Mouse (Mus musculus) CH12.LX (cell line): ENCODE measurements around the gene Gm9044. TPM values are rescaled to one million over a fixed set of nuclear protein-coding genes. Genes with fewer than 3 reads are reported as not detected.
"Not testable (repeated sequence)": the region's sequence is repeated elsewhere in the genome, so short reads cannot be mapped to it uniquely, and the experiment has no call there.

Experiments used
- DNase-seq: peaks from one replicate; pipeline ENCODE4 v3.0.0-alpha.2; 2013; ENCODE audit errors: extremely low read depth
- H3K27ac ChIP-seq: 2 replicates; pipeline ENCODE4 v1.5.1; 2012; ENCODE audit warnings: low read depth, mild to moderate bottlenecking, control low read depth, moderate library complexity; ENCODE audit not compliant: insufficient read depth
- H3K27me3 ChIP-seq: replicated peaks from 2 replicates; pipeline ENCODE3; 2012; ENCODE audit warnings: inconsistent platforms
- H3K36me3 ChIP-seq, 2 experiments: replicated peaks in 1 of 2; 2 replicates each; pipeline versions ENCODE3 to v1.6.1; 2012; ENCODE audit warnings: inconsistent platforms in 1 of 2, low read length in 1 of 2, mild to moderate bottlenecking in 1 of 2, mixed read lengths in 1 of 2, moderate library complexity in 1 of 2; ENCODE audit not compliant: control insufficient read depth in 1 of 2, insufficient read depth in 1 of 2
- H3K4me1 ChIP-seq, 2 experiments: 2 replicates each; pipeline ENCODE4 v1.6.1; 2012; ENCODE audit warnings: inconsistent platforms in 1 of 2, moderate library complexity in 1 of 2; ENCODE audit not compliant: insufficient read depth in 2 of 2, control insufficient read depth in 1 of 2
- H3K4me2 ChIP-seq: 2 replicates; pipeline ENCODE4 v1.6.1; 2012; ENCODE audit warnings: low read depth, mild to moderate bottlenecking, control low read depth; ENCODE audit not compliant: poor library complexity, insufficient read depth, severe bottlenecking
- H3K4me3 ChIP-seq, 3 experiments: fragments of 150-350 bp in 1 of 3; sonication (generic) in 1 of 3; replicated peaks in 1 of 3; 2 replicates each; pipeline versions ENCODE3 to v1.5.1; 2011 to 2012; ENCODE audit warnings: low read depth in 2 of 3, low read length in 2 of 3, mild to moderate bottlenecking in 2 of 3, moderate library complexity in 2 of 3, control low read depth in 1 of 3, improper control_type of control experiment in 1 of 3, inconsistent platforms in 1 of 3, mixed read lengths in 1 of 3; ENCODE audit not compliant: poor library complexity in 1 of 3
- H3K79me2 ChIP-seq: replicated peaks from 2 replicates; pipeline ENCODE4 v1.6.1; 2012; ENCODE audit warnings: mild to moderate bottlenecking, moderate library complexity; ENCODE audit not compliant: control insufficient read depth, poor library complexity, insufficient read depth, severe bottlenecking; ENCODE audit errors: extremely low read depth
- H3K9ac ChIP-seq: 2 replicates; pipeline ENCODE4 v1.6.1; 2012; ENCODE audit warnings: low read depth, mild to moderate bottlenecking, control low read depth, moderate library complexity; ENCODE audit not compliant: insufficient read depth
- H3K9me3 ChIP-seq: replicated peaks from 2 replicates; pipeline ENCODE3; 2012; ENCODE audit warnings: low read length, inconsistent platforms, mixed read lengths
- dilution Hi-C: fragments of 300-500 bp; cut with MboI; formaldehyde crosslinking; loops from 2 replicates; pipeline ENCODE4 v1.14.3; 2020; ENCODE audit warnings: low sequenced_read_pairs; ENCODE audit not compliant: extremely low pct_unique_long_range_greater_than_20kb, extremely low pct_ligation_motif_present
- in situ Hi-C: fragments of 300-500 bp; cut with MboI; formaldehyde crosslinking; loops from 3 replicates; pipeline ENCODE4 v1.14.3; 2019; ENCODE audit warnings: low sequenced_read_pairs, low pct_ligation_motif_present, low pct_unique_long_range_greater_than_20kb, mixed read lengths
- polyA plus RNA-seq: library from polyadenylated mRNA; unstranded; fragments of >175 nt; gene quantifications from 2 replicates; pipeline ENCODE4 v1.2.1, GENCODE M21; 2012; ENCODE audit warnings: low read depth; ENCODE audit not compliant: insufficient read length
- total RNA-seq, 2 experiments: library from RNA; depleted of rRNA; stranded (reverse); fragments of 300-350 nt in 1 of 2; fragments of >200 nt in 1 of 2; gene quantifications; 2 replicates each; pipeline ENCODE4 v1.2.3; 2012 to 2014

Gene Gm9044
- total and polyA plus RNA-seq, 3 experiments: not detected

DNA sequence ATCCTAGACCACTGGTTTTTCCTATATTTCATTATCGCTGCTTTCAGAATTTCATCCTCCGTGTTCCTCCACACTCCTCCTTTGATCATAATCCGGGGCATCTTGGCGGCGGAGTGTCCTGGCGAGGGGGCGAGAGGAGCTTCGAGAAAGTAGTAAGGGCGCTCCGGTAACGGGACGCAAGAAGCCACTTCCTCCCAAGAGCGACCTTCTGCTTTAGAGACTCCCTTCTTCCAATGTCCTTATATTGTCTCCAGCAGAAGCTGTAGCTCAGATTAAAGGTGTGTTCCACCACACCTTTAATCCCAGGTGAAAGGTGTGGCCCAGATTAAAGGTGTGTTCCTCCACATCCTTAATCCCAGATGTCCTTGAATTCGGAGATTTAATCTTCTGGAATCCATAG is 16.4 kb upstream of the Gm9044 start, which contains the start of gene Gm9048:
Gene Gm9048, minus strand, starts transcription at position 101 of the 400 bp plus-strand sequence.
- H3K4me1 ChIP-seq, dilution Hi-C loops, H3K4me2 ChIP-seq, H3K9ac ChIP-seq, H3K27me3 ChIP-seq, DNase-seq, H3K27ac ChIP-seq, in situ Hi-C loops, H3K79me2 ChIP-seq, H3K36me3 ChIP-seq, H3K4me3 ChIP-seq, H3K9me3 ChIP-seq: not testable (repeated sequence)

DNA sequence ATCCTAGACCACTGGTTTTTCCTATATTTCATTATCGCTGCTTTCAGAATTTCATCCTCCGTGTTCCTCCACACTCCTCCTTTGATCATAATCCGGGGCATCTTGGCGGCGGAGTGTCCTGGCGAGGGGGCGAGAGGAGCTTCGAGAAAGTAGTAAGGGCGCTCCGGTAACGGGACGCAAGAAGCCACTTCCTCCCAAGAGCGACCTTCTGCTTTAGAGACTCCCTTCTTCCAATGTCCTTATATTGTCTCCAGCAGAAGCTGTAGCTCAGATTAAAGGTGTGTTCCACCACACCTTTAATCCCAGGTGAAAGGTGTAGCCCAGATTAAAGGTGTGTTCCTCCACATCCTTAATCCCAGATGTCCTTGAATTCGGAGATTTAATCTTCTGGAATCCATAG is 10.9 kb upstream of the Gm9044 start, which contains the start of gene Gm9046:
Gene Gm9046, minus strand, starts transcription at position 101 of the 400 bp plus-strand sequence.
- H3K4me1 ChIP-seq, in situ Hi-C loops, H3K36me3 ChIP-seq, H3K27me3 ChIP-seq, H3K9ac ChIP-seq, DNase-seq, dilution Hi-C loops, H3K79me2 ChIP-seq, H3K27ac ChIP-seq, H3K9me3 ChIP-seq, H3K4me3 ChIP-seq, H3K4me2 ChIP-seq: not testable (repeated sequence)

DNA sequence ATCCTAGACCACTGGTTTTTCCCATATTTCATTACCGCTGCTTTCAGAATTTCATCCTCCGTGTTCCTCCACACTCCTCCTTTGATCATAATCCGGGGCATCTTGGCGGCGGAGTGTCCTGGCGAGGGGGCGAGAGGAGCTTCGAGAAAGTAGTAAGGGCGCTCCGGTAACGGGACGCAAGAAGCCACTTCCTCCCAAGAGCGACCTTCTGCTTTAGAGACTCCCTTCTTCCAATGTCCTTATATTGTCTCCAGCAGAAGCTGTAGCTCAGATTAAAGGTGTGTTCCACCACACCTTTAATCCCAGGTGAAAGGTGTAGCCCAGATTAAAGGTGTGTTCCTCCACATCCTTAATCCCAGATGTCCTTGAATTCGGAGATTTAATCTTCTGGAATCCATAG is 5.5 kb upstream of the Gm9044 start, which contains the start of gene Gm9045:
Gene Gm9045, minus strand, starts transcription at position 101 of the 400 bp plus-strand sequence.
- not testable (repeated sequence) for H3K4me3 ChIP-seq, H3K4me2 ChIP-seq

DNA sequence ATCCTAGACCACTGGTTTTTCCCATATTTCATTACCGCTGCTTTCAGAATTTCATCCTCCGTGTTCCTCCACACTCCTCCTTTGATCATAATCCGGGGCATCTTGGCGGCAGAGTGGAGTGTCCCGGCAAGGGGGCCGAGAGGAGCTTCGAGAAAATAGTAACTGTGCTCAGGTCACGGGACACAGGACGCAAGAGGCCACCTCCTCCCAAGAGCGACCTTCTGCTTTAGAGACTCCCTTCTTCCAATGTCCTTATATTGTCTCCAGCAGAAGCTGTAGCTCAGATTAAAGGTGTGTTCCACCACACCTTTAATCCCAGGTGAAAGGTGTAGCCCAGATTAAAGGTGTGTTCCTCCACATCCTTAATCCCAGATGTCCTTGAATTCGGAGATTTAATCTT is 5.3 kb downstream of the Gm9044 start, which contains the start of gene Gm9040:
Gene Gm9040, minus strand, starts transcription at position 101 of the 400 bp plus-strand sequence.
- H3K4me2 ChIP-seq, H3K9ac ChIP-seq, in situ Hi-C loops, H3K4me3 ChIP-seq, H3K4me1 ChIP-seq, H3K27me3 ChIP-seq, H3K27ac ChIP-seq, DNase-seq, H3K79me2 ChIP-seq, H3K9me3 ChIP-seq, H3K36me3 ChIP-seq, dilution Hi-C loops: not testable (repeated sequence)

More for the DNA sequence above, 5.5 kb upstream of the Gm9044 start, which contains the start of gene Gm9045:
- H3K36me3 ChIP-seq, H3K9ac ChIP-seq, in situ Hi-C loops, H3K79me2 ChIP-seq, H3K27ac ChIP-seq, H3K9me3 ChIP-seq, H3K27me3 ChIP-seq, dilution Hi-C loops, H3K4me1 ChIP-seq, DNase-seq: not testable (repeated sequence)
